Mouse (Mus musculus) spleen, adult 2 months (tissue): ENCODE measurements at regions not wholly inside any gene's neighbourhood (a gene's known extent, or its start where the extent isn't known, plus 50 kb on each side); places are given as distances from the start of the nearest gene placed in this dataset.

Experiments used
- CTCF ChIP-seq: fragments of 200-500 bp; IDR thresholded peaks from 2 replicates; pipeline ENCODE4 v1.5.1; 2011; ENCODE audit warnings: mild to moderate bottlenecking, inconsistent platforms; ENCODE audit not compliant: insufficient read depth, insufficient read length, insufficient replicate concordance; ENCODE audit errors: extremely low read depth
- POLR2A ChIP-seq: fragments of 200-500 bp; IDR thresholded peaks from 2 replicates; pipeline ENCODE4 v1.6.1; 2011; ENCODE audit warnings: low read depth, low read length, inconsistent platforms

GRCm38 (mm10) chr12:115067251-115067650 lies 980.3 kb upstream of the Zfp386 start:
- TF ChIP-seq CTCF, result no peak
- TF ChIP-seq POLR2A, result no peak
